Mouse (Mus musculus): ENCODE results near the gene Zfp286.

The Zfp286 gene

DNA sequence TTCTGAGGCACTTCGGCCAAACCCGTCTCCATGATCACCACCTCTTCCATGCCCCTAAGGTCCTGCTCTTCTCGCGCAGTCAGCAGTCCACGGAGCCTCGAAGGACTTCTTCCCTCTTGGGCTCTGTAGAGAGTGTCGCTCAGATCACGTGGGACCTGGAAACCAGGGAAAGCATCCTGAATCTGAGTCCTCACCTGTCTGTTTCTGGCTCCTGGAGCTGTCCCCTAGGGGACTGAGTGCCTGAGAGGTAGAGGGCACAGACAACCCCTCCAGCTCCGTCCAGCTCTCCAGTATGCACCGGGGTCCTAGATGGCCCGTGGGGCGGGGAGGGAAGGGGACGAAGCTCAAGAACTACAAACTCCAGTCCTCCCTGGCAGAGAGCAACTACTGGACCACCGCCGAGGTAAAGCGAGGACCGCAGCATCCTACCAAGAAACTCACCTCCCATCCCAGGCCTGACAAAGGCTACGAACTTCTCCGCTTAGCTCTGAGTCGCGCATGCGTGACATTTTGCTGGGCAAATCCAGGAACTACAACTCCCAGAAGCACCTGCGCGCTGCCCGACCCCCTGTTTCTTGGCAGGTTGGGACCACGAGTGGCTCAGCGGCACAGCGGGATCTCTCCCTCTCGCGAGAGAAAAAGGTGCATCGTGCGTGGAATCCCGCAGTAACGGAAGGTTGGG, at the start of gene Zfp286:
Gene Zfp286, minus strand, starts transcription at position 528 of the 682 bp plus-strand sequence.
- peak; percentile 97 for DNase-seq (ENCODE audit: low spot score)

DNA sequence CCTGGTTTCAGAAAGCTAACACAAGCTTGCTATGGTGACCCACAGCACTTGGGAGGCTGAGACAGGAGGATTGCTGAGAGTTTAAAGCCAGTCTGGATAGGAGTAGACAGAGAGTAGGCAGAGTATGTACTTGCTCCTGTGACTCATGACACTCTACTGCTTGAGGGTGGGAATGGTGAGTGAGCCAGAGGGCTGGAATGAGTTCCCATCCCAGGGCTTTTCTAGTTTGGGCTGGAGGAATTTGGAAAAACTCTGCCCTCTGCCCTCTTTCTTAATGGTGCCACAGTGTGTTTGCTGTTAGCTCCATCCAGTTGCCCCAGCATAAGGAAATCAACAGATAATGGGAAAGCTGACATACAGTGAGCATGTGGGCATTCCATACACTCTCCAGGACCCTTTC, 42.6 kb upstream of the Zfp286 start:
- no peak for DNase-seq (ENCODE audit: low spot score)

DNA sequence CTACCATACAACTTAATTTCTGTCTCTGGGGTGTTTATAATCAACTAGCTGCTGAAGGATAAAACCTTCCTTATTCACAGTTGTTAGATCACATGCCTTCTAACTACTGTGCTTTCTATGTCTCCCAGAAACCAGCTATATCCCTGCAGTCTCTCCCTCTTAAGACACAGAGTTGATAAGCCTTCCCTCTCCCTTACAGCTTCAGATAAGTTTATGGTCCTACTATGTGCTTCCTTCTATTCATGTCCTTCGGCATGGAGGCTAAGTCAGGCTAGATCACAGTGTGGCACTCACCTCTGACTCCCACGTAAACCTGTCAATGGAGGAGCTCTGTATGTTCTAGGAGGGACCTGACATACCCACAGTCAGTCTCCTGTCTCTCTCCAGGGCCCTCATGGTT, 41.1 kb upstream of the Zfp286 start:
- no peak for DNase-seq (ENCODE audit: low spot score)

DNA sequence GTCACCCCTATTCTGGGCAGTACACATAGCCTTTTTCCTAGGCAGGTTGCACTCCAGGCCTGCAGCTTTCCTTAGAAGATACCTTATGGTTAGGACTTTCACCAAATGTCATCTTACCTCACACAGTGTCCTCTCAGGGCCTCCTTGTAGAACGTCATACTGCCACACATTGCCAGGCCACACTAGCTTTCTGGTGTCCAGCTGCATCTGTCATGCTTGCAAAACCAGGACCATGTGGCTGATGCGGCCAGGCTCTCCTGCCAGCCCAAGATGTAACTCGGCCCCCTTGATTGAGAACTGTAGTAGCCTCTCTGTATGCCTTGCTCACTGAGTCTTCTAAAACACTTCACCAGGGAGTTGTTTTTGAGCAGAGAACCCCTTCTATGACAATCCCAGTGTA, 38.6 kb upstream of the Zfp286 start:
- DNase-seq (ENCODE audit: low spot score): no peak

DNA sequence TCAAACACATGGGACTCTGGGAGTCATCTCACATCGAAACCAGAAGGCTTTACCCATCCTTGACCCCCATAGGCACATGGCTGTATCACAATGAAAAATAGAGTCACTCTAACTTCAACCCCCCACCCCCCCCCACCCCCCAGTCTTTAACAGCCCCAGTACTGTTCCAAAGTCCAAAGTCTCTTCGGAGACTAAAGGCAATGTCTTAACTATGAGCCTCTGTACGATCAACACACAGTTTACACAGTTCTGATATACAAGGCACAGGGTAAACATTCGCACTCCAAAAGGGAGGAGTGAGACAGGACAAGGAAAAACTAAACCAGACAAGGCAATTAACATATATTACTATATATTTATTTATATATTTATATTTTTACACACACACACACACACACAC, 37.9 kb upstream of the Zfp286 start:
- DNase-seq (ENCODE audit: low spot score): no peak

DNA sequence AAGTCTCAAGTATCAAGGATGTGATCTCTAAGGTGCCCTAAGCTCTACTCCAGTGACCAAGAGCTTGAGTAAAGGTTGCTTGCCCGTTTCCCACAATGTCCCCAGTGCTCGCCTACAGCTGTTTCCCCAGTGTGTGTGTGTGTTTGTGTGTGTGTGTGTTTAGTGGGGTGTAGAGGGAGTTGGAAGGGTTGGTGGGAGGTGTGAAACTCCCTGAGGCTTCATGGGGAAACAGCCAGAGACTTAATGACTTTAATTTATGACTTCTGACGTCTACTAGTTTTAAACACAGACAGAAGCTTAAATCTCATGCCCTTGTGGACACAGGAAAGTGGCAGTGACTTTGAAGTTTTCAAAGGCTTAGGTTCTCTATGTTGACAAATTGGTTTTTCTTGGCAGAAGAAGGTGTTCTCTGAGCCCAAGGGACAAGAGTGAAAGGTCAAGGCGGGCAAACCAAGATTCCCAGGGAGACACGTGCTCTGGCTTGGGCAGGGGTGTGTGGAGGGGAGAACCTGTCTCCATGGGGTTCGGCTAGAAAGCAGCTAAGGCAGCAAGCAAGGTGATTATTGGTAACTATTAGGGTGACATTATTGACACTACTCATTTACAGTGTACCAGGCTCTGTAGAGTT, 37.0 kb upstream of the Zfp286 start:
- DNase-seq (ENCODE audit: low spot score): peak; percentile 6

DNA sequence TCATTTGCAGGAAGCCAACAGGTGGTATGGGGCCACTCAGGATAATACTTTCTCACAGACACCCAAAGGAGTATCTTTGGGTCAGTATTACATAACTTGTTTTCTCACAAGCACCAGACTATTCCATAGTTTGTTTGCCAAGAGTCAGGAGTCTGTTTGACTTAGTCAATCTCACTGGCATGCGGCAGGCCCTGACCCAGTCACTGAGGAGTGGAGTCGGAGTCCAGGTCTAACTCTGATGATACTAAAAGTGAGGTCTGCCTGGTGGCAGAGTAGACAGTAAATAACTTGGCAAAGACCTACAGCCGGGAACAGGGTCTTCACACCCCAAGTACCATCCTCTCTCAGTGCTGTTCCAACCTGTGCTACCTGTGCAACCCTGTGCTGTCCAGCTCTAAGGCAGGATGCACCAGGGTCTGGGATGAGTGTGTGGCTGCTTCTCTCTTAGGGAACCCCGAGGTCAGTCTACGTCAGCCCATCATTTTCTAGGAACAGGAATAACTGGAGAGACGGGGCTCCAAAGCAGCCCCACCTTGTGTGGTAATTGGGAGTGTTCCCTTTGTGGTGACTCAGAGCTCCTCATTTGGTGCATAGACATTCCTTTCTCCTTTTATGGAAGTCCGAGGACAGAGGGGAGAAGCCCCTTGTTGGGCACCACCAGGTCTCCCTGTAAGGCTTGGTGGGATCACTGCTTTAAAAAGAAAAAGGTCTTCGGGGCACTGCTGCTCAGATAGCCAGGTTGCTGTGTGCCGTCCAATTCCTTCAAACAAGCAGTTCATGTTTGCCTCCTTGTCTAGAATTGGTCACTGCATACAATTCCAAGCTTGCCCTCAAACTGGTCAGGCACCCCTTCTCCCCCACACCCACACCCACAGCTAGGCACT, 36.2 kb upstream of the Zfp286 start:
- DNase-seq (ENCODE audit: low spot score): no peak

GRCm38 (mm10) chr11:62824211-62824610, 34.9 kb upstream of the Zfp286 start:
- no peak for DNase-seq (ENCODE audit: low spot score)

- DNase-seq (ENCODE audit: low spot score): no peak
Observed at GRCm38 (mm10) chr11:62821893-62822292, 32.6 kb upstream of the Zfp286 start.

DNA sequence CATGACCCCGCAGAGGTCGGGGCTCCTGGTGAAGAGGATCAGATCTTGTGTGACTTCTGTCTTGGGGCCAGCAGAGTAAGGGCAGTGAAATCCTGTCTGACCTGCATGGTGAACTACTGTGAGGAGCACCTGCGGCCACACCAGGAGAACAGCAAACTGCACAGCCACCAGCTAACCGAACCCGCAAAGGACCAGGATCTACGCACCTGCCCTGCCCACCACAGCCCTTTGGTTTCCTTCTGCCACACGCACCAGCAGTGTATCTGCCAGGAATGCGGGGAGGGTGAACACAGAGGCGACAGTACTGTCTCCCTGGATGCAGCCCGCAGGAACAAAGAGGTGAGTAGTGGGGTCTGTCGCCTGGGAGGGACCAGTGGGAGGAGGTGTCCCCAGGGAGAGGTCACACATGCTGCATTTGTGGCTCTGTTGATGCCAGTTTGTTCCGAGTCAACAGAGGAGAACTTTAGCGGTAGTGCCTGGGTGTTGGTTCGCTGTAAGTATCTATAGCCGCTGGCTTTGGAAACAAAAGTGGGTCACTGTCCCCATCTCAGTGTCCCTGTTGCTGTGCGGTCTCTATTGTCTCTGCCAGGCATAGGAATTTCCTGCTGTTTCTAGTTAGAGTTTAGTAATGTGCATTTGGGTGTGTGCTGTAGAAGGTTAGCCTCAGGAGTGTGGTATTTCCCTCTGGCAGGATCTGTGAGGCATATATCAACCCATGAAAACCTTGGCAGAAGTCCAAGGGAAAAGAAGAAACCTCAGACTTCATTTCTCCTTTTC, 31.6 kb upstream of the Zfp286 start:
- peak; percentile 33 for DNase-seq (ENCODE audit: low spot score)

GRCm38 (mm10) chr11:62820059-62820541, 30.8 kb upstream of the Zfp286 start, which contains the start of gene Trim16:
Gene Trim16, plus strand, starts transcription at chr11:62820231.
- peak; percentile 82 for DNase-seq (ENCODE audit: low spot score)

DNA sequence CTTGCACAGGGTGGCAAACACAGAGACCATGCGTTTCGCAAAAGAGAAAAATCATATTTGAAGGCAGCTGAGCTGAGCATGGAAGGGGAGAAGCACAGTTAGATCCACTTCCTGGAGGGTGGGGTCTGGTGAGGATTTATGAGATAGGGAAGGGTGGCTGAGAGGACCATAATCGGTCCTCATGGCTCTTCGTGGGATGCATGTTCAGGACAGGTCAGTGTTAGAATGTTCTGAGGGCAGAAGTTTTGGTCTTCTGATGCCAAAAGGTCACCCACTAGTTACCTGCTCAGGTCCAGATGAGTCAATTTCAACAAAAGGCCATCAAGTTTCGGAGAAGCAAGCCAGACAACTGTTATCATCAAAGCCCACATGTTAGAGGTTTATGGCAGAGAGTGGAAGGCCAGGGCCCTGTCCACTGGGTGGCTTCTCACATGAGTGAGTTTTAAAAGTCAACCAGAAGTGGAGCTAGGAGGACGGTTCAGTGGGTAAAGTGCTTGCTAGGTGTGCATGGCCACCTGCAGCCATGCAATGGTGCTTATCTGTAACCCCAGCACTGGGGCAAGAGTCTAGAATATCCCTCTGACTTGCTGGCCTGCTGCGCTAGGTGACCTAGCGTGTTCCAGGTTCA, 29.9 kb upstream of the Zfp286 start:
- no peak for DNase-seq (ENCODE audit: low spot score)

DNA sequence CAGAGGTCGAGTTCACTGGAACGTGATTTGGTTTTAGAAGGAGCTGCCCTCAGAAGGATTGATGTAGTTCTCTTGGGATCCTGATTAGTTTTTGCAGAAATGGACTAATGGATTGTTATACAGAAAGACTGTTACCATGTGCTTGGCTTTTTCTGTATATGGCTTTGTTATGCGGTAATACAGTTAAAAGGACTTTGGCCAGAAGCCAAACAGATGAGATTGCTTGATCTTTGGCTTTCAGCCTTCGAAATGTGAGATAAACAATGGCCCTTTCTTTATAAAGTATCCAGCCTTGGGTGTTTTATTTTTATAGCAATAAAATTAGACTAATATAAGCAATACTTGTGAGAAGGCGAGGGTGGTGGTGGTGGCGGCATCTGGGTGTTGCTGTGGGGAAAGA, 27.3 kb upstream of the Zfp286 start:
- DNase-seq (ENCODE audit: low spot score): no peak

- DNase-seq (ENCODE audit: low spot score): no peak
Observed at GRCm38 (mm10) chr11:62815438-62815837, 26.2 kb upstream of the Zfp286 start.

DNA sequence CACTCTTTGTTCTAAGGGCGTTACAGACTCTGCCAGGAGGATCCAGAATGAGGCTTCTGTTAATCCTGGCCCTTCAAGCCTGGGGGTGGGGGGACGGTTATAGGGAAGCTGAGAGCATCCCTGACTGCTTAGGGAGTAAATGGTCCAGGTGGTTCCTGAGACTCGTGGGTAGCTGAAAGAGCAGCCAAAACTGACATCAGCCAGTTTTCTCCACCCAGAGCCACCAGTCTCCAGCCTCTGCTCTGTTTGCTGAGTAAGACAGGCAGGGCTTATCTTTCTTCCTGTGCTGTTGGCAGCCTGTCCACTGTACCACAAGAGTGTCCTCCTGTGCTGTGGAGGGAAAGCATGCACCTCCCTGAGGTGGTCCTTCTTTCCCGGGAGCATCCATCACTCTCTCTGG, 25.4 kb upstream of the Zfp286 start:
- DNase-seq (ENCODE audit: low spot score): no peak

GRCm38 (mm10) chr11:62813970-62814624, 24.8 kb upstream of the Zfp286 start:
- DNase-seq (ENCODE audit: low spot score): no peak

DNA sequence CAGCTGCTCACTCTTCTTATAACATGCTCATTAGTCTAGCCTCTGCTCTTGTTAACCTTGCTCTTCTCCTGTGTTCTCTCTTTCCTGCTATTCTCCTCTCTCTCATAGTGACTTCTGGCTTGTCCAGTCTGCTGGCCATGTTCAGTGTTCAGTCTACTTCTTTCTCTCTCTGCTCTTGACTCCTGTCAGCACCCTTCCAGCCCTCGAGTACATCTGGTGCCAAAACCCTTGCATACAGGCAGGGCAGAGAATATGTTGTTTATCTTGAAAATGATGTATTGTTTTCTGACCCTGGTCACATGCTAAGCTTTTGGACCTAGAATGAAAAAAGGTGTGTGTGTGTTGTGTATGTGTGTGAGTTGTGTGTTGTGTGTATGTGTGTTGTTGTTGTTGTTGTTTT, 24.2 kb upstream of the Zfp286 start:
- no peak for DNase-seq (ENCODE audit: low spot score)

DNA sequence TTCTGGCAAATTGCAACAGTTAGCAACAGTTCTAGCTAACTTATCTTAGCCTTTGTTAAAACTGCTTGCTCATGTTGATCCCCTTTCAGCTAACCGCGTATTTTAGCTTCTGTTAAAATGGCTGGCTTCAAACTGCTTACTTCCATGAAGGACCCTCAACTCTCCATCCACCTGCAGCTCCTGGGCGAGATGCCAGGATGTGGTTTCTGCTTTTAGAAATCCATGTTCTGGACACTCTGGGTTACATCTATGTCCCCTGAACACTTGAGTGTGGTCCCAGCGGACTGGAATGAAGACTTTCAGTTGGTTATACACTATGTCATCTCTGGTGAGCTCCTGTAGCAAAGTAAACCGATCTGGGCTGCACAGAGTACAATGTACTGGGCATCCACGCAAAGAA, 23.0 kb upstream of the Zfp286 start:
- DNase-seq (ENCODE audit: low spot score): no peak

GRCm38 (mm10) chr11:62809201-62809600, 19.9 kb upstream of the Zfp286 start:
- DNase-seq (ENCODE audit: low spot score): peak; percentile 51

DNA sequence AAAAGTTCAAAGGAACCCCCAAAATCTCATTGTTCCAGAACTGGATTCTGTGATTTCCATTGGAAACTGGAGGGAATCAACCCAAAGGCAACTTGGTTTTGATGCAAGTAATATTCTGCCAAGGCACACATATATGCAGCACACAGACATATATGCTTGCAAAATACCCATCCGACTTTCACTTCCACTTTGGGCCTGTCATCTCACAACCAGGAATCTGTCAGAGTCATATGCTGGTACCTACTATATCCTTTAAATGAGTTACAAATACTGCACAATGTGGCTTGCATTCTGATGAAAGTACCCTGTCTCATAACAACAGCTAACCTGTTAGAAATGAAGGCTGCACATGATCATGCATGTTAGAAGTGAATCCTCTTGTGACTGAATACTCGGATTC, 18.7 kb upstream of the Zfp286 start:
- DNase-seq (ENCODE audit: low spot score): no peak

DNA sequence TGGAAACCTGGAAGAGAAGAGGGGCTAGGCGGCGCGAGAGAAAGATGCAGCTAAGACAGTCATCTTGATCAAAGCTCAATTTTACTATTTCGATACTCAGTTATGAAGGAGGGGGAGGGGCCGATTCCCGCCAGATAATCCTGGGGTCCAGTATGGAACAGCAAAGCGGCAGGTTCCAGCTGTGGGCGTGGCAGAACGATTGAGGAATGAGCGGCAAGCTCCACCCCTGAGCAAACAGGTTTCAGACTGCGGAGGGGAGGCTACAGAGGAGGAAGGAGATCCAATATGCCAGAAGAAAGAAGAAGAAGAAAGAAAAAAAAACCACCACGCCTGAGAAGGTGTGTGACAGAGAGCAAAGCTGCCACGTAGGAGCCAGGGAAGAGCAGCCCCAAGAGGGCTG, 14.9 kb upstream of the Zfp286 start:
- no peak for DNase-seq (ENCODE audit: low spot score)
